Mouse (Mus musculus): ENCODE results near the gene Plscr3.

DNA sequence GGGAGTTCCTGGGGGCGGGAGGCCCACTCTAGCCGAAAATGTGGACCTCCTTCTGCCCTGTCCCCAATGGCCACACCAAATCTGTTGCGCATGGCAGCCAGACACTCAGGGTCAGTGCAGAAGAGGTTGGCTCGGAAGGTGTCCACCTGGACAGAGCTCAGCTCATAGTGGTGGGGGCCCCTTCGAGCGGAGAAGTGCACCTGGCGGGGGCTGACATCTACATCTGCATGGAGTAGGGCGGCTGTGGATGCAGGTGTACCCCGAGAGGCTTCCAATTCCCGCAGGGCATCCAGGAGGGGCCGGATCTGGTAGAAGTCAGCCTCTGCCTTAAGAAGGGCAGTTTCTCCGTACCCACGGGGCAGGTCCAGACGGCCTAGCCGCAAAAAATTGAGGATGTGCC, 33.5 kb downstream of the Plscr3 start:
- TF ChIP-seq CTCF (IDR thresholded peaks at IDR 0.05; ENCODE audit: low read depth, low read length) (no peak), TAL1 (conservative IDR thresholded peaks at IDR 0.05; ENCODE audit: low read depth, low read length) (no peak), GATA1 (IDR thresholded peaks at IDR 0.05; ENCODE audit: borderline replicate concordance, low read length) (no peak)
